Mouse (Mus musculus) hindbrain, embryonic 15.5 days (tissue): ENCODE results near the gene Myo16. TPM values are rescaled to one million over a fixed set of nuclear protein-coding genes. Genes with fewer than 3 reads are reported as not detected.

Experiments used
- ATAC-seq: fragments of 200-750 bp; cut with Nextera tagmentation; 2 replicates; pipeline ENCODE4 v1.8.0; 2017; ENCODE audit warnings: low read depth, moderate number of reproducible peaks, moderate TSS enrichment; ENCODE audit not compliant: low FRiP score
- H3K27ac ChIP-seq: fragments of 300-500 bp; sonication (generic); replicated peaks from 2 replicates; pipeline ENCODE4 v1.5.1; 2015; ENCODE audit warnings: mild to moderate bottlenecking, inconsistent platforms
- H3K27me3 ChIP-seq: fragments of 300-500 bp; sonication (generic); 2 replicates; pipeline ENCODE4 v1.6.1; 2015; ENCODE audit warnings: control low read depth, inconsistent platforms
- H3K36me3 ChIP-seq: fragments of 300-500 bp; sonication (generic); 2 replicates; pipeline ENCODE4 v1.6.1; 2015; ENCODE audit warnings: control low read depth, inconsistent platforms
- H3K4me1 ChIP-seq: fragments of 300-500 bp; sonication (generic); replicated peaks from 2 replicates; pipeline ENCODE4 v1.6.1; 2015; ENCODE audit warnings: control low read depth, inconsistent platforms
- H3K4me2 ChIP-seq: fragments of 300-500 bp; sonication (generic); 2 replicates; pipeline ENCODE4 v1.6.1; 2015; ENCODE audit warnings: moderate library complexity, mild to moderate bottlenecking, inconsistent platforms
- H3K4me3 ChIP-seq: fragments of 300-500 bp; sonication (generic); 2 replicates; pipeline ENCODE4 v1.5.1; 2015; ENCODE audit warnings: mild to moderate bottlenecking, inconsistent platforms
- H3K9ac ChIP-seq: fragments of 300-500 bp; sonication (generic); 2 replicates; pipeline ENCODE4 v1.6.1; 2015; ENCODE audit warnings: inconsistent platforms
- H3K9me3 ChIP-seq: fragments of 300-500 bp; sonication (generic); 2 replicates; pipeline ENCODE4 v1.6.1; 2016; ENCODE audit warnings: control low read depth, inconsistent platforms
- WGBS: fragments of 180-500 bp; shearing (Covaris S2); methylation state at CpG from one replicate; pipeline ENCODE4 v1.1.7; 2015; 5-methylcytosine and 5-hydroxymethylcytosine counted together
- polyA plus RNA-seq: library from polyadenylated mRNA; unstranded; fragments of >200 nt; fragmentation: Nextera tagmentation; extraction: Ambion mirVana; gene quantifications from 2 replicates; pipeline ENCODE4 v1.2.1, GENCODE M21; 2015

Gene Myo16
- polyA plus RNA-seq, 1 experiment from 2014 or later = 5.5 TPM

- no peak overlapping the region for H3K4me2 ChIP-seq
- peak overlapping the region; percentile 61 for H3K27ac ChIP-seq
- ATAC-seq = peak; percentile 51; the same call in 1 of the 2 replicates
- no peak overlapping the region for H3K9ac ChIP-seq
- no peak overlapping the region for H3K4me3 ChIP-seq
- H3K9me3 ChIP-seq = no peaks in the 10 kb centered on the region
- H3K36me3 ChIP-seq = no peaks in the 10 kb centered on the region
- H3K4me1 ChIP-seq = no peaks in the 10 kb centered on the region; the same call in 1 of the 2 replicates
- WGBS = 70% methylated on average over 10 of the region's 10 CpGs
- H3K27me3 ChIP-seq = no peaks in the 10 kb centered on the region
These were observed 336.2 kb downstream of the Myo16 start for GRCm38 (mm10) chr8:10489738-10490419.

DNA sequence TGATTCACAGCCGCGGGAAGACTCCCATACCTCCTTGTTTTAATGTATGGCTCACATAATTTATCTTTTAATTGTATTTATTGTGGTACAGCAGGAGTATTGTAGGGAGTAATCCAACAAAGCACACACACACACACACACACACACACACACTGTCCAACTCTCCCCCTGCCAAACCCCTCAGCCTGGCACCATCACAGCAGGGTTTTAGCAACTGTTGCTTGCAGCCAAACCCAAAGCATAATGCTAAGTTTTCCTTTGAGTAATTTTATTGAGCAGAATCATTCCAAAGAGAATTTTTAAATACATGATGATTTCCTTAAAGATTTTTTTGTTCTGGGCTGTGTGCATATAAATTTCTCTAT, 336.7 kb downstream of the Myo16 start:
- Histone ChIP-seq H3K4me3 (no peak overlapping the region), H3K9ac (no peak overlapping the region), H3K36me3 (no peaks in the 10 kb centered on the region), H3K4me2 (no peak overlapping the region), H3K27me3 (no peaks in the 10 kb centered on the region), H3K4me1 (no peaks in the 10 kb centered on the region; the same call in 1 of the 2 replicates), H3K9me3 (no peaks in the 10 kb centered on the region), H3K27ac (peak overlapping the region; percentile 61; the same call in 1 of the 2 replicates)
- WGBS = 82% methylated on average over 2 of the region's 2 CpGs
- ATAC-seq = no peak

DNA sequence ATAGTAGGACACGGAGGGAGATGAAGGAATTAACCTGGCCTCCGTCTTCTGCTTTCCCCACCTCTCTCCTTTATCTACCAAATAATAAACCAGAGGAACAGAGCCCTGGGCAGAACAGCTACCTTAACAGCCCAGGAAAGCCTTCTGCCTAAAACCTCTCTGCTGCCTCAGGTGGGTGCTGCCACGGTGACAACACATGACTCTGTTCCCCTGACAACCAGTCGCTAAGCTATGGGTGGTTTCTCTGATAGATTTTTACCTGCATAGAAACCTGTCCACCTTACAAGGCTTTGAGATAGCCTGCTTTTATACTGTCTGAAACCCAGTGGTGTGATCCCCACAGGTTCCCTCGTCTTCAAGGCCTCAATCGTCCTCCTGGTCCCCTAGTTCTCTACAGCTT, 337.2 kb downstream of the Myo16 start:
- no peak overlapping the region for H3K27ac ChIP-seq
- ATAC-seq = no peak
- whole genome bisulfite sequencing = 76% methylated on average over 6 of the region's 6 CpGs

GRCm38 (mm10) chr8:10499846-10500245, 346.1 kb downstream of the Myo16 start:
- no peaks in the 10 kb centered on the region for H3K27me3 ChIP-seq
- H3K9me3 ChIP-seq = no peaks in the 10 kb centered on the region
- 0 out of 2 replicates have a peak, but pooled peaks cover 3% of the 10 kb centered on the region for H3K36me3 ChIP-seq
- no peak overlapping the region for H3K4me2 ChIP-seq
- no peak for ATAC-seq
- H3K9ac ChIP-seq = no peak overlapping the region
- no peak overlapping the region for H3K4me3 ChIP-seq
- WGBS = 12% methylated on average over 8 of the region's 8 CpGs
- H3K4me1 ChIP-seq = no peaks in the 10 kb centered on the region
- H3K27ac ChIP-seq = no peak overlapping the region

More for the DNA sequence above, 337.2 kb downstream of the Myo16 start:
- Histone ChIP-seq H3K4me1 (no peaks in the 10 kb centered on the region; the same call in 1 of the 2 replicates), H3K9me3 (no peaks in the 10 kb centered on the region), H3K36me3 (no peaks in the 10 kb centered on the region), H3K4me3 (no peak overlapping the region), H3K27me3 (no peaks in the 10 kb centered on the region), H3K9ac (no peak overlapping the region), H3K4me2 (no peak overlapping the region)

GRCm38 (mm10) chr8:10500465-10500864, 346.8 kb downstream of the Myo16 start:
- ATAC-seq = no peak
- Histone ChIP-seq H3K4me3 (no peak overlapping the region), H3K4me2 (no peak overlapping the region), H3K36me3 (0 out of 2 replicates have a peak, but pooled peaks cover 3% of the 10 kb centered on the region), H3K9me3 (no peaks in the 10 kb centered on the region), H3K9ac (no peak overlapping the region), H3K4me1 (no peaks in the 10 kb centered on the region), H3K27me3 (no peaks in the 10 kb centered on the region), H3K27ac (no peak overlapping the region)
- 86% methylated on average over 6 of the region's 6 CpGs for WGBS

DNA sequence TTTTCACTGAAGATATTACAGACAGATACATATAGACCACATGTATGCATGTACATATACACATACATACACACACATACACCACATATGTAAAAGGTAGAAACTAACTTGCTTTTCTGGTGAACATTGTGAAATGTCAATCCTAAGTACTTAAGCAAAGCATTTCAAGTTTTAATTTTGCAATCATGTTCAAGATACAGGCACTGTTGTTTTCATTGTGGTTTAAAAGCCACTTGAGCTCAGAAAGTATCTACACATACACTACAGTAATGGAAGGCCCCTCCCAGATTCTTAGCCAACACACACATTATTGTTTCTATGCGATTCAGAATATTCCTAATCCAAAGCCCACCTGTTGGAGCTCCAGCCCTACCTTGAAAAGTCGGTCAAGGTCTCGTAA, 348.0 kb downstream of the Myo16 start:
- no peak overlapping the region for H3K4me3 ChIP-seq
- H3K4me1 ChIP-seq = no peaks in the 10 kb centered on the region
- no peak overlapping the region for H3K27ac ChIP-seq
- no peaks in the 10 kb centered on the region for H3K27me3 ChIP-seq
- H3K4me2 ChIP-seq = no peak overlapping the region
- 95% methylated on average over 3 of the region's 3 CpGs for WGBS
- H3K9me3 ChIP-seq = no peaks in the 10 kb centered on the region
- ATAC-seq = no peak
- H3K9ac ChIP-seq = no peak overlapping the region
- H3K36me3 ChIP-seq = no peaks in the 10 kb centered on the region

- ATAC-seq = no peak
- H3K27me3 ChIP-seq = no peaks in the 10 kb centered on the region
- 86% methylated on average over 3 of the region's 3 CpGs for WGBS
These were observed 358.4 kb downstream of the Myo16 start for GRCm38 (mm10) chr8:10512105-10512504.

DNA sequence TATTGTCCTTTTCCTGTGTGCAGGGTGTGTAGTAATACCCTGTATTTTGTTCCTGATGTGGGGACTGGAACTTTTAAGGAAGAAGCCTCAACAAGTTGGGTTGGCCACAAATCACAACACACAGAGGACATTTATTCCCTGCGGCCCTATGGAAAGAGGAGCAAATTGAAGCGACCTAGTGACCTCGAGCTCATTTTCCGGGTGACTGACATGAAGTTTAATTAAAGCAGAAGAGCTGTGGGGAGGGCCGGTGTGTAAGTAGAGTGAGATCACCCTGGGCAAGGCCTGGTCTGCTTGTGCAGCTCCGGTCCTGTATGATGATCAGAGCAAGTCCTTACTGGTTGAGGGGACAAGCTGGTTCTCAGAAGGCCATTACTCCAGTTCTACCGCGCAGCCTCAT, 363.7 kb downstream of the Myo16 start:
- Histone ChIP-seq H3K4me2 (no peak overlapping the region), H3K9ac (no peak overlapping the region), H3K36me3 (no peaks in the 10 kb centered on the region), H3K4me3 (no peak overlapping the region), H3K27ac (no peak overlapping the region), H3K9me3 (no peaks in the 10 kb centered on the region), H3K27me3 (no peaks in the 10 kb centered on the region), H3K4me1 (no peaks in the 10 kb centered on the region)
- ATAC-seq = no peak
- WGBS = 72% methylated on average over 8 of the region's 8 CpGs

More at GRCm38 (mm10) chr8:10512105-10512504, 358.4 kb downstream of the Myo16 start:
- H3K4me3 ChIP-seq = no peak overlapping the region
- no peak overlapping the region for H3K4me2 ChIP-seq
- H3K9ac ChIP-seq = no peak overlapping the region
- H3K4me1 ChIP-seq = no peaks in the 10 kb centered on the region
- H3K27ac ChIP-seq = no peak overlapping the region
- H3K36me3 ChIP-seq = no peaks in the 10 kb centered on the region
- H3K9me3 ChIP-seq = no peaks in the 10 kb centered on the region

DNA sequence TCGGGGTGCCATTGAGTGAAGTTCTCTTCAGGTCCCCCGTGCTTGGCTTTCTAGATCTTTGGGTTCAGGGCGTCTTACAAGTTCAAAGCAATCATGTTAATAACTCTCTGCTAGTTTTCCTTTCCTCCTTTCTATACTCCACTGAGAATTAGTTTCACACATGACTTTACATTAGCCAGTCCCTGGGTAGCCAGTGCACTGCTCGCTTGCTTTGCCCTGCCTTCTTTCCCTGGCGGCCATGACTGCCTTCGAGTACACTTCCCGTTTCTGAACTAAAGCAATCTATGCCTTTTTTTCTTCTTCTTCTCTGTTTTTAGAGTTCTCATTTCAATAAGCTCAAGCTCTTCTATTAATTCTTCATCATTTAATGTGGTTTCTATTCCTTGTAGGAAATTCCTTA, 365.6 kb downstream of the Myo16 start:
- H3K36me3 ChIP-seq = no peaks in the 10 kb centered on the region
- H3K9ac ChIP-seq = no peak overlapping the region
- H3K4me2 ChIP-seq = no peak overlapping the region
- no peaks in the 10 kb centered on the region for H3K4me1 ChIP-seq
- H3K4me3 ChIP-seq = no peak overlapping the region
- no peaks in the 10 kb centered on the region for H3K9me3 ChIP-seq
- no peak overlapping the region for H3K27ac ChIP-seq
- H3K27me3 ChIP-seq = no peaks in the 10 kb centered on the region
- ATAC-seq = no peak
- WGBS = 84% methylated on average over 7 of the region's 7 CpGs

- 85% methylated on average over 4 of the region's 4 CpGs for WGBS
- H3K27ac ChIP-seq = no peak overlapping the region
- no peaks in the 10 kb centered on the region for H3K9me3 ChIP-seq
- H3K4me2 ChIP-seq = no peak overlapping the region
- no peaks in the 10 kb centered on the region for H3K36me3 ChIP-seq
- ATAC-seq = no peak
- H3K9ac ChIP-seq = no peak overlapping the region
- no peaks in the 10 kb centered on the region for H3K27me3 ChIP-seq
- peaks cover 5% of the 10 kb centered on the region; the same call in 1 of the 2 replicates for H3K4me1 ChIP-seq
- H3K4me3 ChIP-seq = no peak overlapping the region
These were observed 367.8 kb downstream of the Myo16 start for GRCm38 (mm10) chr8:10521463-10521862.

DNA sequence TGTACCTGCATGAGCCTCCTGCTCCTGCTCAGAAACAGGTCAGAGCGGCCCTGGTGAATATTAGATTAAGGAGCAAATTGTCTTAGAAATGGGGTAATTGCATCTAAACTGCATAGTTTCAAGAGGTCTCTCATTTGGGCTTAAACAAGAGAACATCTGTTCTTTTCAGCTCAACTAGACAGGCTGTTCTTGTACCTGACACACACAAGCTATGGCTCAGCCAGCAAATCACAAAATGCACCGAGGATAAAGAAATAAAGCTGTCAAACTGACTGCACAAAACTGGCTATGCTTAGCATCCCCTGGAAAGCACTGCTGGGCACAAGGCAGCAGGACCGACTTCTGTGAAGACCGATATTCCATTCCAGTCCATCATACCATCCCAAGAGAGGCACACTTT, 372.0 kb downstream of the Myo16 start:
- no peak overlapping the region for H3K4me3 ChIP-seq
- no peak overlapping the region for H3K4me2 ChIP-seq
- peaks cover 11% of the 10 kb centered on the region; the same call in 1 of the 2 replicates for H3K4me1 ChIP-seq
- H3K36me3 ChIP-seq = no peaks in the 10 kb centered on the region
- no peak for ATAC-seq
- no peaks in the 10 kb centered on the region for H3K27me3 ChIP-seq
- no peak overlapping the region for H3K9ac ChIP-seq
- H3K27ac ChIP-seq = no peak overlapping the region; the same call in 1 of the 2 replicates
- 56% methylated on average over 4 of the region's 4 CpGs for WGBS
- no peaks in the 10 kb centered on the region for H3K9me3 ChIP-seq

DNA sequence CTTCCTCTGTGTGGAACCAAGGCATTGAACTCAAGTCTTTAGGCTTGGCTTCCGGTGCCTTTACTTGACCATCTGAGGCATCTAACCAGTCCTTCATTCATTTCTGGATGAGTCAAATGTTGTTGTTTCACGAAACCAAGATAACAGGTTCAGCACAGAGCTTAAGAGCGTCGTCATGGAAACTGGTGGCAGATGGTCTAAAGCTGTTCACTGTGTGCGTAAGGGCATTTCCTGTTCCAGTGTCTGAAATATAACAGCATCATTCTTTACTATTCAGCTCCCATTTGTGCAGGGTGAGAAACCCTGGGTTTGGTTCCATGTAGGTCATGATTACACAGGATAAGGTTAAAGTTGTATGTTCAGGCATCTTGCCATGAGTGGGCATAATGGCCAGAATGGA, 372.9 kb downstream of the Myo16 start:
- 65% methylated on average over 5 of the region's 5 CpGs for WGBS
- peaks cover 11% of the 10 kb centered on the region; the same call in 1 of the 2 replicates for H3K4me1 ChIP-seq
- no peaks in the 10 kb centered on the region for H3K9me3 ChIP-seq
- no peak for ATAC-seq
- no peaks in the 10 kb centered on the region for H3K27me3 ChIP-seq
- H3K9ac ChIP-seq = no peak overlapping the region
- H3K4me2 ChIP-seq = no peak overlapping the region
- H3K36me3 ChIP-seq = no peaks in the 10 kb centered on the region
- no peak overlapping the region for H3K4me3 ChIP-seq
- H3K27ac ChIP-seq = no peak overlapping the region
